Mouse (Mus musculus): ENCODE measurements around the gene Plekhd1. TPM values are rescaled to one million over a fixed set of nuclear protein-coding genes. Genes with fewer than 3 reads are reported as not detected.

Plekhd1 gene
- polyA plus RNA-seq, 1 experiment: not detected

GRCm38 (mm10) chr12:80762982-80763381 is 70.6 kb downstream of the Plekhd1 start:
- Histone ChIP-seq H3K4me3 (ENCODE audit: insufficient read depth, low read length) (no peak overlapping the region), H3K4me1 (ENCODE audit: control insufficient read depth, insufficient read depth, low read length) (no peaks in the 10 kb centered on the region), H3K27ac (ENCODE audit: insufficient read depth, low read length) (no peak overlapping the region)
- TF ChIP-seq CTCF (IDR thresholded peaks at IDR 0.05; ENCODE audit: borderline replicate concordance, insufficient read depth, low read length) (no peak), POLR2A (IDR thresholded peaks at IDR 0.05; ENCODE audit: low read depth, low read length) (no peak)

- H3K4me3 ChIP-seq (ENCODE audit: insufficient read depth, low read length): no peak overlapping the region
- H3K4me1 ChIP-seq (ENCODE audit: control insufficient read depth, insufficient read depth, low read length): no peaks in the 10 kb centered on the region
- no peak overlapping the region for H3K27ac ChIP-seq (ENCODE audit: insufficient read depth, low read length)
- TF ChIP-seq POLR2A (IDR thresholded peaks at IDR 0.05; ENCODE audit: low read depth, low read length) (no peak), CTCF (IDR thresholded peaks at IDR 0.05; ENCODE audit: borderline replicate concordance, insufficient read depth, low read length) (no peak)
Observed at GRCm38 (mm10) chr12:80764116-80764515, 71.7 kb downstream of the Plekhd1 start.

GRCm38 (mm10) chr12:80769697-80770096 is 77.3 kb downstream of the Plekhd1 start:
- TF ChIP-seq POLR2A (IDR thresholded peaks at IDR 0.05; ENCODE audit: low read depth, low read length): no peak
- peak; percentile 98 for TF ChIP-seq CTCF (IDR thresholded peaks at IDR 0.05; ENCODE audit: borderline replicate concordance, insufficient read depth, low read length)
- H3K4me3 ChIP-seq (ENCODE audit: insufficient read depth, low read length): no peak overlapping the region
- H3K4me1 ChIP-seq (ENCODE audit: control insufficient read depth, insufficient read depth, low read length): no peaks in the 10 kb centered on the region
- no peak overlapping the region for H3K27ac ChIP-seq (ENCODE audit: insufficient read depth, low read length)

Other genes starting within 250 kb of the Plekhd1 start
- gene Exd2, start 229.5 kb upstream of the Plekhd1 start, polyA plus RNA-seq (2011; ENCODE audit: insufficient read length, low read depth, missing spikeins): 15.6 and 23.9 TPM in 2 replicates
- 3.4 and 7.8 TPM in 2 replicates for gene Galnt16, start 174.3 kb upstream of the Plekhd1 start, polyA plus RNA-seq (2011; ENCODE audit: insufficient read length, low read depth, missing spikeins)
- gene Slc39a9, start 48.7 kb upstream of the Plekhd1 start, polyA plus RNA-seq (2011; ENCODE audit: insufficient read length, low read depth, missing spikeins): 31.6 and 32.1 TPM in 2 replicates
- gene Erh, start 48.2 kb upstream of the Plekhd1 start, polyA plus RNA-seq (2011; ENCODE audit: insufficient read length, low read depth, missing spikeins): 50.3 and 89.4 TPM in 2 replicates
- not detected in 2 replicates for gene Ccdc177, start 68.1 kb downstream of the Plekhd1 start, polyA plus RNA-seq (2011; ENCODE audit: insufficient read length, low read depth, missing spikeins)
- 73.7 and 75.3 TPM in 2 replicates for gene Susd6, start 97.9 kb downstream of the Plekhd1 start, polyA plus RNA-seq (2011; ENCODE audit: insufficient read length, low read depth, missing spikeins)